ENCODE assay signal across 19 mouse cellular contexts in the genomic region with DNA sequence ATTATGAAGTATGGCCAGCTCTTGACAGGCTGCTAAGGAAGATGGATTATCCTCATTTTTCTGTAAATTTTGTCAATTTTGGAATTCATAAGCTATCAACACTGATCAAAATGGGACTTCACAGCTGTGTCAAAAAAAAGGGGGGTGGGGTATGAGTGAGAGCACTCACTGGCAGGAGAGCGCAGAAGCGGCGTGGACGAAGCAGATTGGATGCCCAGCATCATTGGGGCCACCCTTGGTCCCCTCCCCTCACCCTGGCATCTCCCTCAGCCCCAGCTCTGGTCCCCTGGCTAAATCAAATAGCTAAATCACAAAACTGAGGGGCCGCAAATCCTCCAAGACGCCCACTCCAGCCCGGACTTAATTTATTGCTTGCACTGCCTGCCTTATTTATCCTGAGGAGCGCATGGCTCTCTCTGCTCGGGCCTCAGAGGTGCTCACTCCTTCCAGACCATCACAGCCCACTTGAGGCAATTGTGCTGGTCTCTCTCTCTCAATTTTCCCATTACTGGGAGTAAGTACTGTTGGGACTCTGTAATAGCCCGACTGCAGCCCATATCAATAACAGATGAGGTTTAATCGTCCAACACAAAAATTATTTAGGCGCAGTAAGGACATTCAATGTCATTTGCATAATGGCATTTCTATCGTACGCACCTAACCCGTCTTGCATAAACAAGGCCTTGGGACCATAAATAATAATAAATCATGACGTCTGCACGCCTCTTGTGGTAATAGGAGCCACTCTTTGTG.
A peak's percentile ranks its signal among the peaks of the same experiment; 100 is the strongest.
DNase-seq lines count a peak whose midpoint lies in the region; ATAC-seq and TF ChIP-seq lines count a peak whose summit lies in the region.
"Had no signal": no experiment of that assay in that cellular context is flagged by ENCODE, and none has a peak within 500 bp of the region (broad histone marks: within the 10 kb centered on the region; RNA-seq: fewer than 3 reads in every experiment).

No protein-coding gene starts in this region.

- peak overlapping the region; percentile 77 for H3K27ac ChIP-seq in hindbrain, embryonic 13.5 days
- H3K27ac ChIP-seq in hindbrain, postnatal 0 days = no peak overlapping the region
- H3K27ac ChIP-seq in neural tube, embryonic 15.5 days (replicated peaks) = peak overlapping the region; percentile 34; the same call in 1 of the 2 replicates
- H3K27ac ChIP-seq: embryonic facial prominence, embryonic 10.5 days; forebrain, embryonic 13.5 days; heart, adult 2 months; heart, embryonic 15.5 days had no signal

- H3K27me3 ChIP-seq in hindbrain, embryonic 13.5 days = no peaks in the 10 kb centered on the region
- H3K27me3 ChIP-seq in hindbrain, postnatal 0 days (ENCODE audit: insufficient read depth, low read length) = no peaks in the 10 kb centered on the region
- no peaks in the 10 kb centered on the region for H3K27me3 ChIP-seq in neural tube, embryonic 15.5 days (replicated peaks)
- H3K27me3 ChIP-seq: forebrain, embryonic 13.5 days; heart, embryonic 15.5 days had no signal

- H3K4me1 ChIP-seq in hindbrain, embryonic 13.5 days (replicated peaks) = peaks cover 26% of the 10 kb centered on the region
- H3K4me1 ChIP-seq in hindbrain, postnatal 0 days (ENCODE audit: insufficient read depth, low read length) = no peaks in the 10 kb centered on the region
- H3K4me1 ChIP-seq in neural tube, embryonic 15.5 days = peaks cover 23% of the 10 kb centered on the region
- H3K4me1 ChIP-seq: embryonic facial prominence, embryonic 10.5 days; forebrain, embryonic 13.5 days; heart, embryonic 15.5 days had no signal

- no peak for TF ChIP-seq CTCF in hindbrain, postnatal 0 days (IDR thresholded peaks at IDR 0.05; ENCODE audit: low read depth)

- no peak overlapping the region for H3K9ac ChIP-seq in hindbrain, embryonic 13.5 days
- no peak overlapping the region for H3K9ac ChIP-seq in hindbrain, postnatal 0 days (replicated peaks; ENCODE audit: low read length)
- no peak overlapping the region for H3K9ac ChIP-seq in neural tube, embryonic 15.5 days (replicated peaks)
- H3K9ac ChIP-seq: forebrain, embryonic 13.5 days; forebrain, postnatal 0 days; heart, embryonic 15.5 days had no signal

- ATAC-seq in hindbrain, embryonic 13.5 days (ENCODE audit: low FRiP score) = peak; percentile 51
- peak; percentile 18; the same call in 1 of the 2 replicates for ATAC-seq in hindbrain, postnatal 0 days
- ATAC-seq in neural tube, embryonic 15.5 days (ENCODE audit: low FRiP score) = peak; percentile 76
- ATAC-seq: forebrain, embryonic 13.5 days; forebrain, postnatal 0 days had no signal

- H3K36me3 ChIP-seq in hindbrain, embryonic 13.5 days = no peaks in the 10 kb centered on the region
- H3K36me3 ChIP-seq in hindbrain, postnatal 0 days (ENCODE audit: insufficient read depth, low read length) = no peaks in the 10 kb centered on the region
- no peaks in the 10 kb centered on the region for H3K36me3 ChIP-seq in neural tube, embryonic 15.5 days
- H3K36me3 ChIP-seq: embryonic facial prominence, embryonic 10.5 days; heart, embryonic 15.5 days had no signal

- no peaks in the 10 kb centered on the region for H3K9me3 ChIP-seq in hindbrain, embryonic 13.5 days
- no peaks in the 10 kb centered on the region for H3K9me3 ChIP-seq in hindbrain, postnatal 0 days (ENCODE audit: low read length)
- H3K9me3 ChIP-seq in neural tube, embryonic 15.5 days (replicated peaks) = no peaks in the 10 kb centered on the region
- H3K9me3 ChIP-seq: embryonic facial prominence, embryonic 10.5 days; forebrain, embryonic 13.5 days; heart, embryonic 15.5 days had no signal

- H3K4me2 ChIP-seq in hindbrain, embryonic 13.5 days = no peak overlapping the region
- H3K4me2 ChIP-seq in hindbrain, postnatal 0 days (ENCODE audit: low read depth, low read length) = no peak overlapping the region
- H3K4me2 ChIP-seq in neural tube, embryonic 15.5 days = no peak overlapping the region; the same call in 1 of the 2 replicates
- H3K4me2 ChIP-seq: forebrain, embryonic 13.5 days; heart, embryonic 11.5 days; heart, embryonic 15.5 days had no signal

- peak; percentile 18 for DNase-seq in forelimb bud, embryonic 11.5 days (ENCODE audit: low read depth, low spot score)
- DNase-seq in hindbrain, postnatal 0 days (ENCODE audit: low spot score) = no peak
- no peak for DNase-seq in ovary, postnatal 14 days (ENCODE audit: low spot score)
- no peak for DNase-seq in kidney, postnatal 25 days
- no peak for DNase-seq in frontal cortex, postnatal 14 days (ENCODE audit: low spot score in 2 of 2)
- DNase-seq: adrenal gland, adult 2 months; adrenal gland, postnatal 25 days; cerebellum, adult 2 months; cerebellum, postnatal 10 days; forebrain, postnatal 0 days; gastrocnemius, postnatal 36 days; heart, adult 2 months; heart, postnatal 14 days had no signal

- no peak overlapping the region for H3K4me3 ChIP-seq in hindbrain, embryonic 13.5 days
- H3K4me3 ChIP-seq in hindbrain, postnatal 0 days (ENCODE audit: low read length) = no peak overlapping the region
- no peak overlapping the region for H3K4me3 ChIP-seq in neural tube, embryonic 15.5 days (replicated peaks)
- H3K4me3 ChIP-seq: embryonic facial prominence, embryonic 10.5 days; forebrain, embryonic 13.5 days; heart, adult 2 months; heart, embryonic 15.5 days had no signal

- WGBS in hindbrain, embryonic 13.5 days = 54% methylated on average over 17 of the region's 17 CpGs
- WGBS in hindbrain, postnatal 0 days = 73% methylated on average over 17 of the region's 17 CpGs
- 33% methylated on average over 17 of the region's 17 CpGs for WGBS in neural tube, embryonic 15.5 days

Comparison
In these comparisons a context has a peak if more than half of its experiments do, and no peak if none do; other contexts are left out.
1. ATAC-seq: peak in every context shown above with its lines; median percentile 76 in neural tube, embryonic 15.5 days; 51 in hindbrain, embryonic 13.5 days; 18 in hindbrain, postnatal 0 days.